Mouse (Mus musculus): ENCODE data around the gene Mbtd1.
"Not testable (repeated sequence)": the region's sequence is repeated elsewhere in the genome, so short reads cannot be mapped to it uniquely, and the experiment has no call there.

Gene Mbtd1

GRCm38 (mm10) chr11:93885572-93886410 lies at the start of gene Mbtd1, which contains the start of gene Utp18:
Gene Mbtd1 (plus strand): TSS chr11:93885852.
Gene Utp18 (minus strand): TSS chr11:93885766.
- peak; percentile 99 for DNase-seq

- DNase-seq, result no peak
Measured at GRCm38 (mm10) chr11:93847342-93847741, 38.3 kb upstream of the Mbtd1 start.

GRCm38 (mm10) chr11:93852546-93852945 lies 33.1 kb upstream of the Mbtd1 start:
- no peak for DNase-seq

GRCm38 (mm10) chr11:93856284-93856955 lies 29.2 kb upstream of the Mbtd1 start:
- peak; percentile 86 for DNase-seq

GRCm38 (mm10) chr11:93860540-93861172 lies 25.0 kb upstream of the Mbtd1 start:
- DNase-seq, result no peak

GRCm38 (mm10) chr11:93861193-93861592 lies 24.5 kb upstream of the Mbtd1 start:
- DNase-seq, result no peak

GRCm38 (mm10) chr11:93862045-93862623 lies 23.5 kb upstream of the Mbtd1 start:
- no peak for DNase-seq

- DNase-seq, result no peak
Measured at GRCm38 (mm10) chr11:93862638-93863037, 23.0 kb upstream of the Mbtd1 start.

- DNase-seq, result no peak
Measured at GRCm38 (mm10) chr11:93884068-93884467, 1.6 kb upstream of the Mbtd1 start.

GRCm38 (mm10) chr11:93884901-93885571 lies 616 bp upstream of the Mbtd1 start:
- DNase-seq, result peak; percentile 54

- DNase-seq, result peak; percentile 11
Measured at GRCm38 (mm10) chr11:93886411-93887079, 893 bp downstream of the Mbtd1 start.

GRCm38 (mm10) chr11:93887080-93887447 lies 1.4 kb downstream of the Mbtd1 start:
- peak; percentile 8 for DNase-seq

- DNase-seq, result no peak
Measured at GRCm38 (mm10) chr11:93897732-93898131, 12.1 kb downstream of the Mbtd1 start.

GRCm38 (mm10) chr11:93906834-93907233 lies 21.2 kb downstream of the Mbtd1 start:
- DNase-seq, result no peak

GRCm38 (mm10) chr11:93907839-93908238 lies 22.2 kb downstream of the Mbtd1 start:
- DNase-seq, result no peak

GRCm38 (mm10) chr11:93908829-93909228 lies 23.2 kb downstream of the Mbtd1 start:
- DNase-seq, result no peak

GRCm38 (mm10) chr11:93911603-93912002 lies 26.0 kb downstream of the Mbtd1 start:
- DNase-seq, result no peak

- not testable (repeated sequence) for DNase-seq
Measured at GRCm38 (mm10) chr11:93915019-93915418, 29.4 kb downstream of the Mbtd1 start.

- DNase-seq, result no peak
Measured at GRCm38 (mm10) chr11:93929106-93929505, 43.5 kb downstream of the Mbtd1 start.

GRCm38 (mm10) chr11:93940906-93941305 lies 55.3 kb downstream of the Mbtd1 start:
- no peak for DNase-seq

- DNase-seq, result no peak
Measured at GRCm38 (mm10) chr11:93944986-93945385, 59.3 kb downstream of the Mbtd1 start.
